Mouse (Mus musculus) ES-Bruce4 (cell line): ENCODE results near the gene Gm5475. TPM values are rescaled to one million over a fixed set of nuclear protein-coding genes. Genes with fewer than 3 reads are reported as not detected.

Source experiments
- H3K27ac ChIP-seq: 2 replicates; pipeline ENCODE4 v1.5.1; 2012; ENCODE audit warnings: low read length, inconsistent platforms; ENCODE audit not compliant: insufficient read depth
- H3K27me3 ChIP-seq: 2 replicates; pipeline ENCODE4 v1.6.1; 2012; ENCODE audit warnings: mild to moderate bottlenecking, low read length, inconsistent platforms; ENCODE audit not compliant: control insufficient read depth, poor library complexity, insufficient read depth, severe bottlenecking
- H3K36me3 ChIP-seq: 2 replicates; pipeline ENCODE4 v1.6.1; 2012; ENCODE audit warnings: inconsistent platforms, mild to moderate bottlenecking, low read length, moderate library complexity; ENCODE audit not compliant: control insufficient read depth, poor library complexity, insufficient read depth, severe bottlenecking
- H3K4me1 ChIP-seq: one replicate; pipeline ENCODE4 v1.8.1; 2011; ENCODE audit warnings: low read length; ENCODE audit not compliant: control insufficient read depth, insufficient read depth
- H3K4me3 ChIP-seq: 2 replicates; pipeline ENCODE4 v1.5.1; 2011; ENCODE audit warnings: low read depth, mild to moderate bottlenecking, low read length
- H3K9ac ChIP-seq: 2 replicates; pipeline ENCODE4 v1.6.1; 2012; ENCODE audit warnings: low read depth, mild to moderate bottlenecking, inconsistent platforms; ENCODE audit not compliant: poor library complexity, severe bottlenecking
- H3K9me3 ChIP-seq: replicated peaks from 2 replicates; pipeline ENCODE4 v1.6.1; 2012; ENCODE audit warnings: mild to moderate bottlenecking, low read length, inconsistent platforms; ENCODE audit not compliant: control insufficient read depth, poor library complexity, insufficient read depth, severe bottlenecking
- CTCF ChIP-seq: IDR thresholded peaks from one replicate; pipeline ENCODE4 v1.8.1; 2011; ENCODE audit warnings: low read depth, low read length
- EP300 ChIP-seq: IDR thresholded peaks from 2 replicates; pipeline ENCODE4 v1.6.1; 2011; ENCODE audit warnings: low read depth, low read length; ENCODE audit not compliant: insufficient read depth
- POLR2A ChIP-seq: IDR thresholded peaks from one replicate; pipeline ENCODE4 v1.8.1; 2011; ENCODE audit warnings: low read length; ENCODE audit not compliant: insufficient read depth
- polyA plus RNA-seq: library from polyadenylated mRNA; stranded (reverse); fragments of >200 nt; gene quantifications from 2 replicates; pipeline ENCODE4 v1.2.4, GENCODE M21; 2011; ENCODE audit warnings: low read depth; ENCODE audit not compliant: missing spikeins, insufficient read depth, insufficient read length

The Gm5475 gene
- polyA plus RNA-seq, 1 experiment: not detected

GRCm38 (mm10) chr15:100415684-100416083 is 6.3 kb upstream of the Gm5475 start:
- Histone ChIP-seq H3K4me3 (no peak overlapping the region), H3K9ac (no peak overlapping the region), H3K4me1 (peaks cover 2% of the 10 kb centered on the region), H3K36me3 (no peaks in the 10 kb centered on the region), H3K27ac (no peak overlapping the region), H3K27me3 (no peaks in the 10 kb centered on the region), H3K9me3 (no peaks in the 10 kb centered on the region)
- TF ChIP-seq EP300: no peak
- no peak for TF ChIP-seq POLR2A
- no peak for TF ChIP-seq CTCF

DNA sequence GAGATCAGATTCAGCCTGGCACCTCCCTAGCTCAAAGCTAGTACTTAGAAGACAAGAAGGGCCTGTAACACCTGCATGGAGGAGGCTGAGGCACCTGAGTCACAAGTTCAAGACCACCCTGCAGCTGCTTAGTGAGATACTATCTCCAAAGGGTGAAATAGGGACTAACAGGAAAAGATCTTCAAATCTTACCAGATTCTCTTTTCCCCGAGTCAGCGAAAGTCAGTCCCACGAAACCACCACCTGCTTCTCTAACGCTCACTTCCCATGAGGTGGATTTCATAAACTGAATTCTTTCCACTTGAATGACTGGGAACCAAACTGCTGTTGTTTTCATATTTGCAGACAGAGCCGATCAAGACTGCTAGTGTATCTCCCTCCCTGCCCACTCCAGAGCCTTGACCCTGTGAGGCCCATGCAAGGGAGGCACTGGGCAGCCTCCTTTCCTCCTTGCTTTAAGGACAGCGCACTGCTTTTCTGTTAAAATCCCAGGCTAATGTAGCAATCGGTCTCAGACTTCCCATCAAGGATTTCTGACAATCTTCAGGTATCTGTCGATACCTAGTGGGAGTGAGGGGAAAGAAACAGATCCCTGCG is 4.0 kb upstream of the Gm5475 start:
- Histone ChIP-seq H3K27me3 (no peaks in the 10 kb centered on the region), H3K27ac (no peak overlapping the region), H3K4me3 (no peak overlapping the region), H3K9me3 (no peaks in the 10 kb centered on the region), H3K36me3 (no peaks in the 10 kb centered on the region), H3K4me1 (peaks cover 2% of the 10 kb centered on the region), H3K9ac (no peak overlapping the region)
- TF ChIP-seq CTCF: no peak
- TF ChIP-seq EP300: no peak
- TF ChIP-seq POLR2A: no peak

- Histone ChIP-seq H3K9ac (no peak overlapping the region), H3K9me3 (no peaks in the 10 kb centered on the region), H3K4me3 (no peak overlapping the region), H3K27me3 (no peaks in the 10 kb centered on the region), H3K36me3 (no peaks in the 10 kb centered on the region), H3K4me1 (no peaks in the 10 kb centered on the region), H3K27ac (no peak overlapping the region)
- no peak for TF ChIP-seq CTCF
- TF ChIP-seq POLR2A: no peak
- no peak for TF ChIP-seq EP300
Measured at GRCm38 (mm10) chr15:100419311-100419710, 2.6 kb upstream of the Gm5475 start.

DNA sequence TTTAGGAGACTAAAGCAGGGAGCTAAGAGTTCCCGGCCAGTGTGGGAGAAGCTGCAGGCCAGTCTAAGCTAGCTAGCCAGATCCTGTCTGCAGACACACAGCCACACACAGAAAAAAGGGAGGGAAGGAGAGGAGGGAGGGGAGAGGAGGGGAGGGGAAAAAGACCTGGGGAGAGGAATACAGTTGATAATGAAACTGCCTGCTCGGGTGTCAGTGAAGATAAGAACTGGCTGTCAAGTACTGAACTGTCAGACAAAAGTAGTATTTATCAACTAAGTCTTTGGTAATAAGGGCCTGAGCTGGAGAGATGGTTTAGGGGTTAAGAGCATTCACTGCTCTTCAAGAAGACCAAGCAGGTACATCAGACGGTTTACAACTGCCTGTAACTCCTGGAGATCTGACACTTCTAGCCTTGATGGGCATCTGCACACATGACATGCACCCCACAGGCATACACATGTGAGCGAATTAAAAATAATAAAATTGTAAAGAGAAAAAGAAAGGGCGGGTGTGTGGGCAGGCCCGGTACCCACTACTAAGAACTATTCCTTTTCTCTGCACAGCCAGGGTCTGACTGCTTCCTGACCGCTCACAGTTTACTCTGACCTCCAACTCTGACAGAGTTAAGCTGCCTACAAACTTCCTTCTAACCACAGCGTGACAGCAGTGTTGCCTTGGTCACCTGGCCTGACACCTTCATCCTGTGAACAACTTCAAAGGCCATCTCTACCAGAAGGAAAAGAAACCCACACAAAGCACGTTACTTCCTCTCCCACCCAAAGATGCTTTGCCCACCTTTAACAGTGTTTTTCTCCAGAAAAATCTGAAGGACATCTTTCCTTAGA is 1.8 kb upstream of the Gm5475 start:
- Histone ChIP-seq H3K4me3 (no peak overlapping the region), H3K9ac (no peak overlapping the region), H3K4me1 (no peaks in the 10 kb centered on the region), H3K9me3 (no peaks in the 10 kb centered on the region), H3K27ac (no peak overlapping the region), H3K27me3 (no peaks in the 10 kb centered on the region), H3K36me3 (no peaks in the 10 kb centered on the region)
- TF ChIP-seq EP300: no peak
- TF ChIP-seq CTCF: no peak
- TF ChIP-seq POLR2A: no peak

DNA sequence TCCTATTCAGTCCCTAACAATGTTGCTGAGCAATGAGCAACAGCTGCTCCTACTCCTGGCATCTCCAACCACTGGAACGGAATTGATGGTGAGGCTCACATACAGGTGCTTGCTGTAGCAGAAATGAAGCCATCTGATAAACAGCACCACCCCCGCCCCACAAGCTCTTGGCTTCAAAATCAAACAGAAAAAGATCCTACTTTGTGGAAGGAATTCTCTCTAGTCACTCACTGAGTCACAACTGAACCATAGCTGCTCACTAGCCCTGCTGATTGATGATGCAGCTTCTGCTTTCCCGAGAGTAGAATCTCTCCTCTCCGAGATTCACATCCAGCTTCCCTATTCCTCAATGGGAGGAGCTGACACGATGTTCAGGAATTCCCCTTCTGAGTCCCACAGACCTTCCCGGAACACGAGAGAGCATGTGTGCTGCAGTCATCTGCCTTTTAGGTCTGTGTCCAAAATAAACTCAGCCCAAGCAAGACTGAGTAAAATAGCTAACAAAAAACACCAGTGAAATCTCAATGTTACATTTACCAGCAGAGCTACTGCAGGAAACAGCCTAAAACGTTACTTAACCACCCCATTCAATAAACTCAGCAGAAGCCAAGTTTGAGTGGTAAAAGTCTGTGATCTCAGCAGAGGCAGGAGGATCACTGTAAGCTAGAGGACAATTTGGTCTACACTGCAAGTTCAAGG is 739 bp upstream of the Gm5475 start:
- H3K27ac ChIP-seq: no peak overlapping the region
- no peaks in the 10 kb centered on the region for H3K36me3 ChIP-seq
- no peaks in the 10 kb centered on the region for H3K27me3 ChIP-seq
- no peak overlapping the region for H3K4me3 ChIP-seq
- no peaks in the 10 kb centered on the region for H3K9me3 ChIP-seq
- H3K4me1 ChIP-seq: no peaks in the 10 kb centered on the region
- H3K9ac ChIP-seq: no peak overlapping the region
- no peak for TF ChIP-seq EP300
- TF ChIP-seq POLR2A: no peak
- no peak for TF ChIP-seq CTCF
